Mouse (Mus musculus) cerebellum, postnatal 25 days (tissue): ENCODE data around the gene Tnfrsf17.
"Not testable (repeated sequence)": the region's sequence is repeated elsewhere in the genome, so short reads cannot be mapped to it uniquely, and the experiment has no call there.

Source experiments
- DNase-seq, 2 experiments: peaks; one replicate each; pipeline ENCODE4 v3.0.0; 2021; ENCODE audit warnings: mixed read lengths in 2 of 2

The Tnfrsf17 gene

GRCm38 (mm10) chr16:11313512-11313911, at the start of gene Tnfrsf17:
Gene Tnfrsf17, plus strand, starts transcription at chr16:11313812.
- DNase-seq, result no peak

- no peak for DNase-seq
Observed at GRCm38 (mm10) chr16:11266556-11266955, 47.1 kb upstream of the Tnfrsf17 start.

- no peak for DNase-seq
Observed at GRCm38 (mm10) chr16:11269808-11270207, 43.8 kb upstream of the Tnfrsf17 start.

- no peak for DNase-seq
Observed at GRCm38 (mm10) chr16:11270642-11271041, 43.0 kb upstream of the Tnfrsf17 start.

GRCm38 (mm10) chr16:11271073-11271472, 42.5 kb upstream of the Tnfrsf17 start:
- DNase-seq, result no peak

- DNase-seq, result no peak
Observed at GRCm38 (mm10) chr16:11276888-11277287, 36.7 kb upstream of the Tnfrsf17 start.

- no peak for DNase-seq
Observed at GRCm38 (mm10) chr16:11278778-11279177, 34.8 kb upstream of the Tnfrsf17 start.

GRCm38 (mm10) chr16:11282655-11283232, 30.9 kb upstream of the Tnfrsf17 start:
- no peak for DNase-seq

GRCm38 (mm10) chr16:11284881-11285280, 28.7 kb upstream of the Tnfrsf17 start:
- DNase-seq, result no peak

GRCm38 (mm10) chr16:11285949-11286348, 27.7 kb upstream of the Tnfrsf17 start:
- no peak for DNase-seq

GRCm38 (mm10) chr16:11288873-11289272, 24.7 kb upstream of the Tnfrsf17 start:
- not testable (repeated sequence) for DNase-seq

GRCm38 (mm10) chr16:11295583-11295982, 18.0 kb upstream of the Tnfrsf17 start:
- not testable (repeated sequence) for DNase-seq

GRCm38 (mm10) chr16:11297700-11298099, 15.9 kb upstream of the Tnfrsf17 start:
- peak in 1 of 2 experiments; percentile 9 for DNase-seq

GRCm38 (mm10) chr16:11303741-11304140, 9.9 kb upstream of the Tnfrsf17 start:
- no peak for DNase-seq

- no peak for DNase-seq
Observed at GRCm38 (mm10) chr16:11305531-11305930, 8.1 kb upstream of the Tnfrsf17 start.

GRCm38 (mm10) chr16:11315786-11316320, 2.2 kb downstream of the Tnfrsf17 start:
- DNase-seq, result no peak

GRCm38 (mm10) chr16:11316748-11317147, 3.1 kb downstream of the Tnfrsf17 start:
- no peak for DNase-seq

GRCm38 (mm10) chr16:11317324-11317723, 3.7 kb downstream of the Tnfrsf17 start:
- DNase-seq, result no peak

GRCm38 (mm10) chr16:11322409-11323323, 9.1 kb downstream of the Tnfrsf17 start, which contains the start of gene Snx29:
Gene Snx29, plus strand, starts transcription at chr16:11322908.
- DNase-seq, result peak; percentile 99

- DNase-seq, result peak; percentile 38 to 43
Observed at GRCm38 (mm10) chr16:11323324-11324051, 9.9 kb downstream of the Tnfrsf17 start.

GRCm38 (mm10) chr16:11330081-11330800, 16.6 kb downstream of the Tnfrsf17 start:
- no peak for DNase-seq

GRCm38 (mm10) chr16:11331030-11331429, 17.4 kb downstream of the Tnfrsf17 start:
- DNase-seq, result no peak
